Mouse (Mus musculus): ENCODE measurements around the gene Tsacc.
A peak's percentile ranks its signal among the peaks of the same experiment; 100 is the strongest.

The Tsacc gene

GRCm38 (mm10) chr3:88238866-88239391 lies 57.9 kb downstream of the Tsacc start:
- no peak for DNase-seq (ENCODE audit: low spot score in 2 of 2)

- peak; percentile 22 to 32 for DNase-seq (ENCODE audit: low spot score in 2 of 2)
Measured at GRCm38 (mm10) chr3:88237556-88238194, 59.1 kb downstream of the Tsacc start.

- no peak for DNase-seq (ENCODE audit: low spot score in 2 of 2)
Measured at GRCm38 (mm10) chr3:88237161-88237555, 59.6 kb downstream of the Tsacc start.

- no peak for DNase-seq (ENCODE audit: low spot score in 2 of 2)
Measured at GRCm38 (mm10) chr3:88235616-88236015, 61.2 kb downstream of the Tsacc start.

GRCm38 (mm10) chr3:88235216-88235615 lies 61.6 kb downstream of the Tsacc start:
- peak; percentile 62 to 70 for DNase-seq (ENCODE audit: low spot score in 2 of 2)

- DNase-seq (ENCODE audit: low spot score in 2 of 2): peak; percentile 51 to 57
Measured at GRCm38 (mm10) chr3:88234041-88234440, 62.8 kb downstream of the Tsacc start.

GRCm38 (mm10) chr3:88232851-88233649 lies 63.7 kb downstream of the Tsacc start:
- no peak for DNase-seq (ENCODE audit: low spot score in 2 of 2)
